Mouse (Mus musculus): Measurements from ENCODE around the gene Ovca2. TPM values are rescaled to one million over a fixed set of nuclear protein-coding genes. Genes with fewer than 3 reads are reported as not detected.

Ovca2 gene
- polyA plus RNA-seq, 1 experiment from 2014 or later: 19.4 TPM

DNA sequence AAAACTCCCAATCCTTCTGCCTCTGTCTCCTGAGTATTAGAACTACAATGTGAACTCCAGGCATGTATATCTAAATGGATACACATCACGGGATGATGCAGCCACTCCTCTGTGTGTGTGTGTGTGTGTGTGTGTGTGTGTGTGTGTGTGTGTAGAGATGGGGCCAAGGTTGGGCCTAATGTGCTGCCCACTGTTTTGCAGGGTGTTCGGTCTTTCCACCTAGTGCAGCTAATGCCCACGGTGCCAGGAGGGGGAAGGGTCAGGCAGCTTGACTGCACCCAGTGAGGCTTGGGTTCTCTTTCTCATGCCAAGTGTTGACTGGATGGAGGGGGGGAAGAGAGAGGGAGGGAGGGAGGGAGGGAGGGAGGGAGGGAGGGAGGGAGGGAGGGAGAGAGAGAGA lies 34.2 kb upstream of the Ovca2 start:
- ATAC-seq (ENCODE audit: insufficient read depth, low FRiP score): no peak
- 46% methylated on average over 3 of the region's 3 CpGs for WGBS
- H3K4me1 ChIP-seq (ENCODE audit: control insufficient read depth, insufficient read depth, low read length): peaks cover 26% of the 10 kb centered on the region

DNA sequence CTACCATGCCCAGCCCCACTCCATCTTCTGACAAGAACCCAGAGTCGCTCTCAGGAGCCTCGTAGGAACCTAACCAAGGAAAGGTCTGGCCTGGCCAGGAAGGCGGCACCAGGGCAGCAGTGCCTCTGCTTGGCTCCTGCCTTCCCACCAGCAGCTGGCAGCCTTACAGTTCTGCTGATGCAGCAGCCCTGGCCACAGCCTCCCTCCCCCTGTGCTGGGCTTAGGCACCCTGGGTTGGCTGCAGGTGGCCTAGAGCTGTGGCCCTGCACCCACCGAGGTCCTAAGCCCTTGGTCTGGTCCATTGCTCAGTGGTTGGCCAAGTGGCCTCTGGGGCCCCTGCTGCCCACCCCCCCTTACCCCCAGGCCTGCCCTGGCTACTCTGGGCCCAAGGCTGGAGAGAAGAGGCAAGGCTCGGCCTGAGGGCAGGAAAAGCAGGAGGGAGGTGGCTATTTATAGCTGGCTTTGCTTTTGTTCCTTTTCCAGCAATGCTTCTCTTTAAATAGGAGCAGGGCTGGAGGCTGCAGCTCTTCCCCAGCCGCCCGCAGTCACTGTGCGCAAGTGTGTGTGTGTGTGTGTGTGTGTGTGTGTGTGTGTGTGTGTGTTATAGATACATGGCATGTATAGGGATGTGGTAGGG lies 33.5 kb upstream of the Ovca2 start:
- Histone ChIP-seq H3K9ac (ENCODE audit: low read length) (peak overlapping the region; percentile 61), H3K4me2 (ENCODE audit: low read depth, low read length) (no peak overlapping the region; the same call in 1 of the 2 replicates), H3K4me3 (replicated peaks; ENCODE audit: low read length) (no peak overlapping the region), H3K27ac (ENCODE audit: low read length) (peak overlapping the region; percentile 89), H3K36me3 (ENCODE audit: control insufficient read depth, insufficient read depth, low read length) (no peaks in the 10 kb centered on the region), H3K27me3 (ENCODE audit: control insufficient read depth, insufficient read depth, low read length) (no peaks in the 10 kb centered on the region), H3K4me1 (ENCODE audit: control insufficient read depth, insufficient read depth, low read length) (peaks cover 26% of the 10 kb centered on the region), H3K9me3 (replicated peaks; ENCODE audit: control insufficient read depth, low read length) (no peaks in the 10 kb centered on the region)
- ATAC-seq (ENCODE audit: insufficient read depth, low FRiP score): peak; percentile 31
- 50% methylated on average over 8 of the region's 8 CpGs for WGBS

More for the DNA sequence above, 34.2 kb upstream of the Ovca2 start:
- no peak overlapping the region for H3K4me3 ChIP-seq (replicated peaks; ENCODE audit: low read length)
- H3K9me3 ChIP-seq (replicated peaks; ENCODE audit: control insufficient read depth, low read length): no peaks in the 10 kb centered on the region
- no peaks in the 10 kb centered on the region for H3K36me3 ChIP-seq (ENCODE audit: control insufficient read depth, insufficient read depth, low read length)
- peak overlapping the region; percentile 89 for H3K27ac ChIP-seq (ENCODE audit: low read length)
- no peak overlapping the region for H3K9ac ChIP-seq (ENCODE audit: low read length)
- no peak overlapping the region for H3K4me2 ChIP-seq (ENCODE audit: low read depth, low read length)
- H3K27me3 ChIP-seq (ENCODE audit: control insufficient read depth, insufficient read depth, low read length): no peaks in the 10 kb centered on the region

DNA sequence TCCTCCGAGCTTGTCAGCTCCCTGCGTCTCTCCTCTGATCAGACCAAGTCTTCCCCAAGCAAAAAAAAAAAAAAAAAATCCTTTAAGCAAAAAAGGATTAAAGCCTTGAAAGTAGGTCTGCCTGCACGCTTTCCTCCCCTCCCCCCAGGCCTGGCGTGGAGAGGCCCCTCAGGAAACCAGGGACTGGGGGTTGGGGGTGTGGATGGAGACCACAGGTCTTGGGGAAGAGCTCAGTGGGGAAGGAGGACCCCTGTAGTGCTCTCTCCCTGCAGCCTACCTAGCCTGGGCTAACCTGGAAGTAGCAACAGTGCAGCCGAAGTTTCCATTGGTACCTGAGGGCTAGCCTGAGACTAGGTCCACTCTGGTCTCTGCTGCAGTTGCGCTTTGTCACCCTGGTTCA lies 32.1 kb upstream of the Ovca2 start:
- Histone ChIP-seq H3K4me3 (replicated peaks; ENCODE audit: low read length) (no peak overlapping the region), H3K9ac (ENCODE audit: low read length) (no peak overlapping the region), H3K36me3 (ENCODE audit: control insufficient read depth, insufficient read depth, low read length) (no peaks in the 10 kb centered on the region), H3K4me1 (ENCODE audit: control insufficient read depth, insufficient read depth, low read length) (peaks cover 26% of the 10 kb centered on the region), H3K27me3 (ENCODE audit: control insufficient read depth, insufficient read depth, low read length) (no peaks in the 10 kb centered on the region), H3K4me2 (ENCODE audit: low read depth, low read length) (no peak overlapping the region), H3K9me3 (replicated peaks; ENCODE audit: control insufficient read depth, low read length) (no peaks in the 10 kb centered on the region), H3K27ac (ENCODE audit: low read length) (no peak overlapping the region)
- ATAC-seq (ENCODE audit: insufficient read depth, low FRiP score): no peak
- 61% methylated on average over 6 of the region's 6 CpGs for WGBS

DNA sequence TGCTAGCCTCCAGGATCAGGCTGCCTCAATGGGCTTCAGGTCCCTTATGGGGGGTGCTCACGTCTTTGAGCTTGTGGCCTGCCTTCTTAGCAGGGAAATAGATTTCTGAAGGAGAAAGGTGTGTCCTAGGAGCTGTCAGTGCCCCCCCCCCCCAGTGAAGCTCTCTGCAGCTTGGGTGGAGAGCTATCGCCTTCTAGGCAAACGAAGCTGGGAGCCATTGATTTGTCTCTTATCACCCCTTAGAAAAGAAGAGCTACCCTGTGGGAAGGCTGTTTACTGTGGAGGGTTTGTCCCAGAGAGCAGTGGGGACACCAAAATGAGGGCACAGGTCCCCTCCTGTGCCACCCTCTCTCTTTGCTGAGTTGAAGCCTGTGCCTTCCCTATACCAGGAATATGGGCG lies 31.5 kb upstream of the Ovca2 start:
- Histone ChIP-seq H3K4me3 (replicated peaks; ENCODE audit: low read length) (no peak overlapping the region), H3K27me3 (ENCODE audit: control insufficient read depth, insufficient read depth, low read length) (no peaks in the 10 kb centered on the region), H3K36me3 (ENCODE audit: control insufficient read depth, insufficient read depth, low read length) (no peaks in the 10 kb centered on the region), H3K9ac (ENCODE audit: low read length) (no peak overlapping the region), H3K4me2 (ENCODE audit: low read depth, low read length) (no peak overlapping the region), H3K27ac (ENCODE audit: low read length) (no peak overlapping the region; the same call in 1 of the 2 replicates), H3K4me1 (ENCODE audit: control insufficient read depth, insufficient read depth, low read length) (peaks cover 26% of the 10 kb centered on the region), H3K9me3 (replicated peaks; ENCODE audit: control insufficient read depth, low read length) (no peaks in the 10 kb centered on the region)
- 69% methylated on average over 4 of the region's 4 CpGs for WGBS
- no peak for ATAC-seq (ENCODE audit: insufficient read depth, low FRiP score)

DNA sequence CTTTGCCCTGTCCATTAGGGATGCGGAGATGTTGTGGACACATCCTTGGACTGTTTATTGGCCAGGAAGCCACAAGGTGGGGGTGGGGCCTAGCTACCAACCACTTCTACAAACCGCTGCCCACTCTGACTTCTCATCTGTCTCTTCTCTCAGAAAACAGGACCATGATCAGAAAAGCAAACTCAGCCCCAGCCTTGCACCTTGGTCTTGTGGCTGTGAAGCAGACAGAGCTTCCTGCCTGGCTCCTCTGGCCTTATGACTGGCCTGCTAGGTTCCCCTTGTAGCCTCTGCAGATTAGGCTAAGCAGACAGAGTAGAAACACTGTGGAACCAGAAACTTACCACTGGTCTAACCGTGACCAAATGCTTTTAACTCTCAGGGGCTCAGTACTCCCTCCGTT lies 30.7 kb upstream of the Ovca2 start:
- Histone ChIP-seq H3K27me3 (ENCODE audit: control insufficient read depth, insufficient read depth, low read length) (no peaks in the 10 kb centered on the region), H3K4me1 (ENCODE audit: control insufficient read depth, insufficient read depth, low read length) (peaks cover 22% of the 10 kb centered on the region), H3K36me3 (ENCODE audit: control insufficient read depth, insufficient read depth, low read length) (no peaks in the 10 kb centered on the region), H3K4me2 (ENCODE audit: low read depth, low read length) (no peak overlapping the region), H3K9ac (ENCODE audit: low read length) (no peak overlapping the region), H3K27ac (ENCODE audit: low read length) (no peak overlapping the region), H3K4me3 (replicated peaks; ENCODE audit: low read length) (no peak overlapping the region), H3K9me3 (replicated peaks; ENCODE audit: control insufficient read depth, low read length) (no peaks in the 10 kb centered on the region)
- WGBS: 73% methylated on average over 4 of the region's 4 CpGs
- no peak for ATAC-seq (ENCODE audit: insufficient read depth, low FRiP score)

GRCm38 (mm10) chr11:75206347-75206746 lies 27.7 kb upstream of the Ovca2 start:
- Histone ChIP-seq H3K4me2 (ENCODE audit: low read depth, low read length) (no peak overlapping the region), H3K9me3 (replicated peaks; ENCODE audit: control insufficient read depth, low read length) (no peaks in the 10 kb centered on the region), H3K27me3 (ENCODE audit: control insufficient read depth, insufficient read depth, low read length) (no peaks in the 10 kb centered on the region), H3K9ac (ENCODE audit: low read length) (no peak overlapping the region), H3K4me3 (replicated peaks; ENCODE audit: low read length) (no peak overlapping the region), H3K4me1 (ENCODE audit: control insufficient read depth, insufficient read depth, low read length) (peaks cover 7% of the 10 kb centered on the region), H3K36me3 (ENCODE audit: control insufficient read depth, insufficient read depth, low read length) (no peaks in the 10 kb centered on the region), H3K27ac (ENCODE audit: low read length) (no peak overlapping the region)
- 59% methylated on average over 4 of the region's 4 CpGs for WGBS
- ATAC-seq (ENCODE audit: insufficient read depth, low FRiP score): no peak

- Histone ChIP-seq H3K4me1 (ENCODE audit: control insufficient read depth, insufficient read depth, low read length) (peaks cover 3% of the 10 kb centered on the region; the same call in 1 of the 2 replicates), H3K27ac (ENCODE audit: low read length) (no peak overlapping the region), H3K36me3 (ENCODE audit: control insufficient read depth, insufficient read depth, low read length) (no peaks in the 10 kb centered on the region), H3K4me2 (ENCODE audit: low read depth, low read length) (no peak overlapping the region), H3K9me3 (replicated peaks; ENCODE audit: control insufficient read depth, low read length) (no peaks in the 10 kb centered on the region), H3K4me3 (replicated peaks; ENCODE audit: low read length) (no peak overlapping the region), H3K27me3 (ENCODE audit: control insufficient read depth, insufficient read depth, low read length) (0 out of 2 replicates have a peak, but pooled peaks cover under 1% of the 10 kb centered on the region), H3K9ac (ENCODE audit: low read length) (no peak overlapping the region)
- ATAC-seq (ENCODE audit: insufficient read depth, low FRiP score): no peak
- 45% methylated on average over 9 of the region's 9 CpGs for WGBS
Measured at GRCm38 (mm10) chr11:75204472-75204871, 25.8 kb upstream of the Ovca2 start.

DNA sequence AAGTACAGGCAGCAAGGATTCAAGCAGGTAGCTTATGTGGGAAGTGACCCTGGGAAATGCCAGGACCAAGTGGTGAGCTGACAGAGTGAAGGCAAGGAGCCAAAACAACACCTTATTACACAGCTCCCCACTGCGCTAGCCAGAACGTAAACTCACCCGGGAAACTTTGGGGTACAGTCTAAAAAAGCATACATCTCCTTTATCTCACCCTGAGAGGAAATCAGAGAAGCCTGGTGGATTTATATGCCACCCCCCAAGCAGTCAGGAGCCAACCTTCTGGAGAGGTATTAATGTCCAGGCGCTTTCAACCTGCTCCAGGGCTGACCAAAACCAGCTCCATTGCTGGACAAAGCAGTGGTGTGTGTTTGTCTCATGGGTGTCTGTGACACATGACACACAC lies 25.3 kb upstream of the Ovca2 start:
- Histone ChIP-seq H3K9ac (ENCODE audit: low read length) (no peak overlapping the region), H3K27ac (ENCODE audit: low read length) (no peak overlapping the region), H3K27me3 (ENCODE audit: control insufficient read depth, insufficient read depth, low read length) (0 out of 2 replicates have a peak, but pooled peaks cover 3% of the 10 kb centered on the region), H3K36me3 (ENCODE audit: control insufficient read depth, insufficient read depth, low read length) (no peaks in the 10 kb centered on the region), H3K9me3 (replicated peaks; ENCODE audit: control insufficient read depth, low read length) (no peaks in the 10 kb centered on the region), H3K4me2 (ENCODE audit: low read depth, low read length) (no peak overlapping the region), H3K4me3 (replicated peaks; ENCODE audit: low read length) (no peak overlapping the region), H3K4me1 (ENCODE audit: control insufficient read depth, insufficient read depth, low read length) (peaks cover 3% of the 10 kb centered on the region; the same call in 1 of the 2 replicates)
- no peak for ATAC-seq (ENCODE audit: insufficient read depth, low FRiP score)
- 79% methylated on average over 4 of the region's 4 CpGs for WGBS

DNA sequence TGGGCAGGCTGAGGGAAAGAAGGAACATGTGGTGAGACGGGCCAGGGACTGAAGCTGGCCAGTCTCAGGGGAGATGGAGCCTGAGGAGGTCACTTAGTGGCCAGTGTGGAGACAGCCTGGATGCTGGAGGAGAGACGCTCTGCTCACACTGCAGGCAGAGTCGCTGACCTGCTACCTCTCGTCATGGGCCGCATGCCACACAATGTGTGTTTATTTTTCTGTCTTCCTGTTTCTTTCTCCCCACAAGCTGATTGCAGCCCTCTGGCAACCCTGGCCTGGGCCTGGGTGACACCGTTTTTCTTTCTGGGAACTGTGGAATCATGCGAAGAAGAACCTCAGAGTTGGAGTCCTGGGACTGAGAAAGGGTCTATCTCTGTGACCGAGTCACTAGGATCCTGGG lies 23.1 kb upstream of the Ovca2 start:
- H3K36me3 ChIP-seq (ENCODE audit: control insufficient read depth, insufficient read depth, low read length): no peaks in the 10 kb centered on the region
- H3K4me2 ChIP-seq (ENCODE audit: low read depth, low read length): no peak overlapping the region
- H3K9ac ChIP-seq (ENCODE audit: low read length): peak overlapping the region; percentile 34; the same call in 1 of the 2 replicates
- H3K27me3 ChIP-seq (ENCODE audit: control insufficient read depth, insufficient read depth, low read length): peaks cover 8% of the 10 kb centered on the region; the same call in 1 of the 2 replicates
- WGBS: 45% methylated on average over 8 of the region's 8 CpGs
- no peak overlapping the region for H3K27ac ChIP-seq (ENCODE audit: low read length)
- H3K9me3 ChIP-seq (replicated peaks; ENCODE audit: control insufficient read depth, low read length): no peaks in the 10 kb centered on the region
- peaks cover 3% of the 10 kb centered on the region; the same call in 1 of the 2 replicates for H3K4me1 ChIP-seq (ENCODE audit: control insufficient read depth, insufficient read depth, low read length)
- H3K4me3 ChIP-seq (replicated peaks; ENCODE audit: low read length): no peak overlapping the region
- no peak for ATAC-seq (ENCODE audit: insufficient read depth, low FRiP score)

All from stomach, embryonic 16.5 days (tissue).